Mouse (Mus musculus) liver, embryonic 14.5 days (tissue): ENCODE measurements around the gene Maats1.

Experiments used
- CTCF ChIP-seq: IDR thresholded peaks from 2 replicates; pipeline ENCODE4 v1.5.1; 2016; ENCODE audit warnings: antibody characterized with exemption, low read depth, control low read depth
- EP300 ChIP-seq: IDR thresholded peaks from 2 replicates; pipeline ENCODE4 v1.6.1; 2016; ENCODE audit warnings: antibody characterized with exemption, low read depth

DNA sequence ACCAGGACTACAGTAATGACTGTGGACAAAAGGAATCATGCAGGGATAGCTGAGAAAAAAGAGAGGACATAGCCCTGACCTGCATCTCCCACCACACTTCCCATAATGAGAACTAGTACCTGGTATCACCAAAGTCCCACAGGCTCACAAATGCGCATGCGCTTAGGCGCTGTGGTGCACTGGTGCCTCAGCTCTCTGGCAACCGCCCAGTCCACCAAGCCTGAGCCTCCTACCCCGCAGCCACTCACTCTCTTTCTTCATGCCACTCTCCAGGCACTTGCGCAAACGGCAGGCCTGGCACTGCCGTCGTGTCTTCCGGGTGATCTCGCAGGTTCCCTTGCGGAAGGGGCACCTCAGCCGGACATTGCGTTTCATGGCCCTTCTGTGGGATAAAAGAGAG lies 87.9 kb downstream of the Maats1 start:
- TF ChIP-seq EP300 = no peak
- no peak for TF ChIP-seq CTCF
